In genomic region chr5:119553469-119553868, GRCm38 (mm10) we compare ENCODE assay signal across 10 mouse cellular contexts.
A peak's percentile ranks its signal among the peaks of the same experiment; 100 is the strongest.
DNase-seq lines count a peak whose midpoint lies in the region; ATAC-seq and TF ChIP-seq lines count a peak whose summit lies in the region.
"Had no signal": no experiment of that assay in that cellular context is flagged by ENCODE, and none has a peak within 500 bp of the region (broad histone marks: within the 10 kb centered on the region; RNA-seq: fewer than 3 reads in every experiment).

No protein-coding gene starts in this region.

- TF ChIP-seq EP300 in liver, postnatal 0 days (IDR thresholded peaks at IDR 0.05; ENCODE audit: low read depth) = no peak

- H3K9ac ChIP-seq in liver, postnatal 0 days (replicated peaks) = no peak overlapping the region
- H3K9ac ChIP-seq: liver, embryonic 15.5 days had no signal

- H3K36me3 ChIP-seq in liver, postnatal 0 days (replicated peaks; ENCODE audit: insufficient read depth, low read length) = no peaks in the 10 kb centered on the region
- H3K36me3 ChIP-seq: G1E; heart, embryonic 10.5 days; liver, embryonic 15.5 days had no signal

- no peaks in the 10 kb centered on the region for H3K4me1 ChIP-seq in liver, postnatal 0 days (ENCODE audit: insufficient read depth)
- H3K4me1 ChIP-seq: heart, embryonic 10.5 days; liver, embryonic 15.5 days had no signal

- no peaks in the 10 kb centered on the region for H3K27me3 ChIP-seq in liver, postnatal 0 days (ENCODE audit: insufficient read depth, low read length)
- H3K27me3 ChIP-seq: liver, embryonic 15.5 days had no signal

- peak; percentile 44 for DNase-seq in layer of hippocampus, adult 11-12 months (ENCODE audit: low spot score)
- no peak for DNase-seq in layer of hippocampus, adult 9-10 months (ENCODE audit: low spot score)
- peak; percentile 25 to 36 for DNase-seq in frontal cortex, postnatal 10 days (ENCODE audit: low spot score in 2 of 2)
- peak; percentile 23 to 27 for DNase-seq in layer of hippocampus, postnatal 25 days (ENCODE audit: extremely low spot score in 1 of 2, low spot score in 1 of 2)
- peak; percentile 25 to 33 for DNase-seq in right cerebral cortex, adult 2 months (ENCODE audit: low spot score in 2 of 2)
- DNase-seq in gastrocnemius, adult 18-20 months (ENCODE audit: low spot score) = no peak
- DNase-seq in liver, postnatal 0 days = no peak

- no peak for TF ChIP-seq CTCF in liver, postnatal 0 days (IDR thresholded peaks at IDR 0.05; ENCODE audit: low read depth)

- H3K9me3 ChIP-seq in liver, postnatal 0 days (ENCODE audit: low read length) = no peaks in the 10 kb centered on the region

- no peak overlapping the region for H3K4me2 ChIP-seq in liver, postnatal 0 days (ENCODE audit: low read depth, low read length)
- H3K4me2 ChIP-seq: liver, embryonic 15.5 days had no signal

- ATAC-seq in liver, postnatal 0 days = no peak

- H3K4me3 ChIP-seq in liver, postnatal 0 days (ENCODE audit: low read depth, low read length) = no peak overlapping the region
- H3K4me3 ChIP-seq: heart, embryonic 10.5 days; liver, embryonic 15.5 days had no signal

- 63% methylated on average over 5 of the region's 5 CpGs for WGBS in liver, postnatal 0 days (ENCODE audit: insufficient replicate concordance)

- H3K27ac ChIP-seq in liver, postnatal 0 days (ENCODE audit: low read depth) = no peak overlapping the region
- H3K27ac ChIP-seq: heart, embryonic 10.5 days; liver, embryonic 15.5 days had no signal

Comparison
In these comparisons a context has a peak if more than half of its experiments do, and no peak if none do; other contexts are left out.
1. DNase-seq: peak in layer of hippocampus, adult 11-12 months (single experiment), frontal cortex, postnatal 10 days (2 of 2), layer of hippocampus, postnatal 25 days (2 of 2) and right cerebral cortex, adult 2 months (2 of 2); none in layer of hippocampus, adult 9-10 months (single experiment), gastrocnemius, adult 18-20 months (single experiment) and liver, postnatal 0 days (single experiment).